Mouse (Mus musculus) neural tube, embryonic 15.5 days (tissue): ENCODE results near the gene Lama1. TPM values are rescaled to one million over a fixed set of nuclear protein-coding genes. Genes with fewer than 3 reads are reported as not detected.
A peak's percentile ranks its signal among the peaks of the same experiment; 100 is the strongest.

Experiments
- ATAC-seq: fragments of 200-750 bp; cut with Nextera tagmentation; 2 replicates; pipeline ENCODE4 v1.8.0; 2017; ENCODE audit warnings: mild to moderate bottlenecking, moderate TSS enrichment, moderate library complexity; ENCODE audit not compliant: low FRiP score
- H3K27ac ChIP-seq: fragments of 300-500 bp; sonication (generic); replicated peaks from 2 replicates; pipeline ENCODE4 v1.5.1; 2015; ENCODE audit warnings: mild to moderate bottlenecking, inconsistent platforms
- H3K27me3 ChIP-seq: fragments of 300-500 bp; sonication (generic); replicated peaks from 2 replicates; pipeline ENCODE4 v1.6.1; 2015; ENCODE audit warnings: inconsistent platforms
- H3K36me3 ChIP-seq: fragments of 300-500 bp; sonication (generic); 2 replicates; pipeline ENCODE4 v1.6.1; 2015; ENCODE audit warnings: inconsistent platforms
- H3K4me1 ChIP-seq: fragments of 300-500 bp; sonication (generic); 2 replicates; pipeline ENCODE4 v1.6.1; 2015; ENCODE audit warnings: inconsistent platforms
- H3K4me2 ChIP-seq: fragments of 300-500 bp; sonication (generic); 2 replicates; pipeline ENCODE4 v1.6.1; 2015; ENCODE audit warnings: inconsistent platforms, mild to moderate bottlenecking, moderate library complexity
- H3K4me3 ChIP-seq: fragments of 300-500 bp; sonication (generic); replicated peaks from 2 replicates; pipeline ENCODE4 v1.5.1; 2015; ENCODE audit warnings: mild to moderate bottlenecking, inconsistent platforms
- H3K9ac ChIP-seq: fragments of 300-500 bp; sonication (generic); replicated peaks from 2 replicates; pipeline ENCODE4 v1.6.1; 2015; ENCODE audit warnings: mild to moderate bottlenecking, inconsistent platforms
- H3K9me3 ChIP-seq: fragments of 300-500 bp; sonication (generic); replicated peaks from 2 replicates; pipeline ENCODE4 v1.6.1; 2016; ENCODE audit warnings: inconsistent platforms
- WGBS: fragments of 180-500 bp; shearing (Covaris S2); methylation state at CpG from one replicate; pipeline ENCODE4 v1.1.7; 2015; ENCODE audit warnings: mixed read lengths; 5-methylcytosine and 5-hydroxymethylcytosine counted together
- polyA plus RNA-seq: library from polyadenylated mRNA; unstranded; fragments of >200 nt; fragmentation: Nextera tagmentation; extraction: Ambion mirVana; gene quantifications from 2 replicates; pipeline ENCODE4 v1.2.1, GENCODE M21; 2015

Gene Lama1
- 9.2 and 10.1 TPM in 2 replicates for polyA plus RNA-seq

DNA sequence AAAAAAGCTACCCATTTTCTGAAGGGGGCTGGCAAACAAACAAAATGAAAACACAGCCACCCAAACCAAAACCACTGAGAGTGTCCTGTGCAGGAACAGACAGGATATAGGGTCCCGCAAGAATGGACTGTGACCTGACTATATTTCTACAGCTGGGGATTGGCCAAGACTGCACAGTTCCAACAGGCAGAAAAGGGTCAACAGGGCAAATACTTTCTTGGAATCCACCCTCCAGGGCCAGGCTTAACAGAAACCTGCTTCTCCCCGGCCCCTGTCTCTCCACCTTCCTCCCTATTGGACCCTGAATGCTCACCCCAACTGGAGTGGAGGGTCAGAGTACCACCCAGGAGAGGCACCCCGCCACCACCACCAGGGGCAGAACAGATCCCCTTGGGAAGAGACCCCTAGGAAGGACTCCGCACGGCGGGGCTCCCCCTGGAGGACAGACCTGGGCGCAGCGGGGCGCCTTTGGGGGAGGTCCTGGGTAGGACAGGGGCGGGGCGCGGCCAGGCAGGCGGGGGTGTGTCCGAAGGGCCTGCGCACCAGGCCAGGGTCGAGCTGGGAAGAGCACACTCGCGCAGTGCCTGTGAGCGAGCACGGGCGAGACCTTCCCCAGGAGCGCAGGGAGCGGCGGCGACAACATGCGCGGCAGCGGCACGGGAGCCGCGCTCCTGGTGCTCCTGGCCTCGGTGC, at the start of gene Lama1:
Lama1 (plus strand) TSS at position 566 of the 693 bp plus-strand sequence.
- WGBS = 2% methylated on average over 32 of the region's 32 CpGs
- Histone ChIP-seq H3K27me3 (no peaks in the 10 kb centered on the region), H3K4me1 (peaks cover 39% of the 10 kb centered on the region), H3K4me3 (peak within 1 kb of the TSS; percentile 79), H3K27ac (peak within 1 kb of the TSS; percentile 75), H3K36me3 (no peaks in the 10 kb centered on the region), H3K9ac (peak within 1 kb of the TSS; percentile 88), H3K9me3 (no peaks in the 10 kb centered on the region), H3K4me2 (peak within 1 kb of the TSS; percentile 89)
- ATAC-seq = peak; percentile 84

GRCm38 (mm10) chr17:67651506-67651905, 45.6 kb upstream of the Lama1 start:
- no peak overlapping the region for H3K27ac ChIP-seq
- ATAC-seq = no peak
- no peaks in the 10 kb centered on the region for H3K9me3 ChIP-seq
- H3K4me1 ChIP-seq = no peaks in the 10 kb centered on the region
- 14% methylated on average over 4 of the region's 4 CpGs for WGBS
- no peaks in the 10 kb centered on the region for H3K27me3 ChIP-seq
- no peak overlapping the region for H3K4me3 ChIP-seq
- no peaks in the 10 kb centered on the region for H3K36me3 ChIP-seq
- no peak overlapping the region for H3K9ac ChIP-seq
- H3K4me2 ChIP-seq = no peak overlapping the region

- Histone ChIP-seq H3K27ac (no peak overlapping the region), H3K9ac (no peak overlapping the region), H3K4me2 (no peak overlapping the region), H3K9me3 (no peaks in the 10 kb centered on the region), H3K27me3 (no peaks in the 10 kb centered on the region), H3K36me3 (no peaks in the 10 kb centered on the region), H3K4me1 (0 out of 2 replicates have a peak, but pooled peaks cover 2% of the 10 kb centered on the region), H3K4me3 (no peak overlapping the region)
- no peak for ATAC-seq
- WGBS = 73% methylated on average over 3 of the region's 3 CpGs
These were observed 32.8 kb upstream of the Lama1 start for GRCm38 (mm10) chr17:67664299-67664698.

DNA sequence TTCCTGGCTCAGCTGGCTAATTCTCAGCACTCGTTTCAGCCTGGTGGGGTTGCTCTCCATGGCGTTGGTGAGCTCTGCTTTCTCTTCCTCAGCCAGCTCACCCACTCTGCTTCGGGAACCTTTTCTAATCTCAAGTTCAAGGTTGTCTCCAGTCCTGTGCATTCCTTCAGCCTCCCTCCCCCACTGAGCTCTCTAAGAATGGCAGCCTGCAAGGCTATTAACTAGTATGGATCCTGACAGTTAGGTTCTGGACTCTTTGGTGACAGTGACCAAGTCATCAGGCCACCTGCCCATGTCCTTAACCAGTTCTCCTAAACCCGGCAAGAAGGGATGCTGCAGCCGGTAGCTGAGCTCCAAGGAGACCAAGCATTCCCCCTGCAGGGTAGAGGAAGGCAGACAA, 30.1 kb upstream of the Lama1 start:
- ATAC-seq = no peak
- no peak overlapping the region for H3K27ac ChIP-seq
- WGBS = 76% methylated on average over 5 of the region's 5 CpGs
- no peaks in the 10 kb centered on the region for H3K36me3 ChIP-seq
- no peaks in the 10 kb centered on the region for H3K27me3 ChIP-seq
- no peak overlapping the region for H3K4me2 ChIP-seq
- H3K9ac ChIP-seq = no peak overlapping the region
- 0 out of 2 replicates have a peak, but pooled peaks cover 2% of the 10 kb centered on the region for H3K4me1 ChIP-seq
- no peak overlapping the region for H3K4me3 ChIP-seq
- no peaks in the 10 kb centered on the region for H3K9me3 ChIP-seq

DNA sequence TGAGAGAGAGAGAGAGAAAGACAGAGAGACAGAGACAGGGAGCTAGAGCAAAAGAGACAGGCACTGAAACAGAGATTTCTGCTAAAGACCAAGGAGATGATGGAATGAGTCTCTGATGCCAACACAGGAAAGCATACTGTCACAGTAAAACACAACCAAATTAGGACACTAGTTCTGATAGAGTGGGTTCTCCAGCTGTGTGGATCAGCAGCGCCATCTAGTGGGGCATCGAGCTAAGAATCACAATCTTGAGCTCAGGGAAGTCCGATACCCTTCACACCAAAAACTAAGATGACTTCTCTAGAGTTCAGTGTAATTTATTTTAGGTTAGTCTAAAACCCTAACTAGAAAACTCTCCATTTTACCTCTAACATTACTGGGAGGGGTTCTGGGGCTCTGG, 29.1 kb upstream of the Lama1 start:
- Histone ChIP-seq H3K4me3 (no peak overlapping the region), H3K9ac (no peak overlapping the region), H3K4me2 (no peak overlapping the region), H3K36me3 (no peaks in the 10 kb centered on the region), H3K27me3 (no peaks in the 10 kb centered on the region), H3K9me3 (no peaks in the 10 kb centered on the region), H3K27ac (no peak overlapping the region), H3K4me1 (0 out of 2 replicates have a peak, but pooled peaks cover 2% of the 10 kb centered on the region)
- 11% methylated on average over 3 of the region's 3 CpGs for WGBS
- ATAC-seq = peak; percentile 69; the same call in 1 of the 2 replicates

- Histone ChIP-seq H3K9me3 (no peaks in the 10 kb centered on the region), H3K27ac (no peak overlapping the region), H3K4me2 (no peak overlapping the region), H3K36me3 (no peaks in the 10 kb centered on the region), H3K4me3 (no peak overlapping the region), H3K4me1 (no peaks in the 10 kb centered on the region), H3K27me3 (no peaks in the 10 kb centered on the region), H3K9ac (no peak overlapping the region)
- no peak for ATAC-seq
- WGBS = 86% methylated on average over 1 of the region's 1 CpGs
These were observed 18.5 kb upstream of the Lama1 start for GRCm38 (mm10) chr17:67678576-67678975.

DNA sequence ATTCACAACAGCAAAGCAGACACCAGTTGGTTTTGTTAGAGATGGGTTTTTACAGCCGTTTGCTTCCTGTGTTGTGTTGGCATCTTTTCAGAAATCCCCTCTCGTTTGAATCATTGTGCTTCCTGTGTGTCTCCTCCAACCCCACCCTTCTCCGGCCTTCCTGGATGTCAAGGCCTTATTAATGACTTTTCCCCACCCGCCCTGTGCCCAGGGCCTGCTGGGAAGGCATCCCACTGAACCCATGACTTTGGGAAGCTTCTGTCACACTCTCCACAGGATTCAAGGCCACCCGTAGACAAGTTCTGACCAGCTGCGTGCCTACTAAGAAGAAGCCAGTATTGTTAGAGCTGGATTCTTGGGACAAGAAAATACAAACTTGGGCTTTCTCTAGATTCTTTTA, 16.0 kb upstream of the Lama1 start:
- 56% methylated on average over 6 of the region's 6 CpGs for WGBS
- Histone ChIP-seq H3K4me2 (no peak overlapping the region), H3K4me3 (no peak overlapping the region), H3K27ac (no peak overlapping the region), H3K9me3 (no peaks in the 10 kb centered on the region), H3K4me1 (no peaks in the 10 kb centered on the region), H3K36me3 (no peaks in the 10 kb centered on the region), H3K9ac (no peak overlapping the region), H3K27me3 (no peaks in the 10 kb centered on the region)
- no peak for ATAC-seq

- no peak for ATAC-seq
- H3K9me3 ChIP-seq = no peaks in the 10 kb centered on the region
- no peaks in the 10 kb centered on the region for H3K4me1 ChIP-seq
- no peaks in the 10 kb centered on the region for H3K27me3 ChIP-seq
- no peak overlapping the region for H3K9ac ChIP-seq
- no peak overlapping the region for H3K27ac ChIP-seq
- 80% methylated on average over 14 of the region's 14 CpGs for WGBS
- no peak overlapping the region for H3K4me3 ChIP-seq
- H3K4me2 ChIP-seq = no peak overlapping the region
- no peaks in the 10 kb centered on the region for H3K36me3 ChIP-seq
These were observed 11.9 kb upstream of the Lama1 start for GRCm38 (mm10) chr17:67685022-67685743.

GRCm38 (mm10) chr17:67687505-67687904, 9.6 kb upstream of the Lama1 start:
- 33% methylated on average over 6 of the region's 6 CpGs for WGBS
- H3K36me3 ChIP-seq = no peaks in the 10 kb centered on the region
- ATAC-seq = no peak
- H3K9ac ChIP-seq = no peak overlapping the region
- H3K27me3 ChIP-seq = no peaks in the 10 kb centered on the region
- no peaks in the 10 kb centered on the region for H3K9me3 ChIP-seq
- H3K27ac ChIP-seq = no peak overlapping the region
- H3K4me1 ChIP-seq = no peaks in the 10 kb centered on the region
- H3K4me2 ChIP-seq = no peak overlapping the region
- no peak overlapping the region for H3K4me3 ChIP-seq

DNA sequence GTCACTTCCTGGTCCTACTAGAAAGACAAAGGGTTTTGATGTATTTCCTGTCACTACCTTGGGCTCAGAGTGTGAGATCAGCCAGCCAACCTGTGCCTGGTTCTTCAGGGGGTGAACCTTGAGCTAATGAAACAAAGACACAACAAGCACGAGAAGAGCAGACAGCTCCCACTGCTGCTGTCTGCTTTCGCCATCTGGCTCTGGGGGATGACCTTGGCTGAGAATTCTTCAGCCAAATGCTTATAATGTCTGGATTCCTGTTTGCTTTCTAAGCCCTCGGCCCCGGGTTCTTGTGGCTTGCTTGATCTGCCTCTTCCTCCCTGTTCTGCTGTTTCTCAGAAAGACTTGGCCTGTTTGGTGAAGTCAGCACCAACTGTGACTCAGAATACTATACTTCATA, 6.4 kb upstream of the Lama1 start:
- H3K27me3 ChIP-seq = no peaks in the 10 kb centered on the region
- H3K27ac ChIP-seq = no peak overlapping the region
- H3K4me3 ChIP-seq = no peak overlapping the region
- no peaks in the 10 kb centered on the region for H3K36me3 ChIP-seq
- no peaks in the 10 kb centered on the region for H3K9me3 ChIP-seq
- 64% methylated on average over 4 of the region's 4 CpGs for WGBS
- no peak for ATAC-seq
- H3K4me1 ChIP-seq = no peaks in the 10 kb centered on the region
- H3K9ac ChIP-seq = no peak overlapping the region
- H3K4me2 ChIP-seq = no peak overlapping the region

DNA sequence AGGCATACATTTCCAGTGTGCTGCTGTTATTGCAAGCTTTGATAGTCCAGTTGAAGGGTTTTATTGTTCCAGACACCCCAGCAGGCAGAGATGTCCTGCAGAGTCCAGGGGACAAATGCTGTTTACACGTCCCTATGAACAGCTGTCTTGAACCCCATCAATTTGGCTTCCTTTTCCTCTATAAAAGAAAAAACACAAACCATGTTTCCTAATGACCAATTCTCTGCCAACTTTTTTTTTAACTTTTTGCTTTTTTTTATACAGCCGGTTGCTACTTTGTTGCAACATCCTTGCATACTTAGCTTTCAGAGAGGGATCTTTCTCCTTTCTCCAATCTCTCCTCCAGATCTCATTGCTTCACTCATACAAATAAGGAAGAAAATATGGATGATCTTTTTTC, 4.4 kb upstream of the Lama1 start:
- Histone ChIP-seq H3K27me3 (no peaks in the 10 kb centered on the region), H3K4me2 (no peak overlapping the region), H3K4me3 (no peak overlapping the region), H3K27ac (no peak overlapping the region), H3K4me1 (peaks cover 9% of the 10 kb centered on the region), H3K9me3 (no peaks in the 10 kb centered on the region), H3K9ac (no peak overlapping the region), H3K36me3 (no peaks in the 10 kb centered on the region)
- no peak for ATAC-seq
- 53% methylated on average over 2 of the region's 2 CpGs for WGBS

- no peaks in the 10 kb centered on the region for H3K27me3 ChIP-seq
- ATAC-seq = no peak
- WGBS = 62% methylated on average over 2 of the region's 3 CpGs
These were observed 3.2 kb upstream of the Lama1 start for GRCm38 (mm10) chr17:67693861-67694260.

More at GRCm38 (mm10) chr17:67693861-67694260, 3.2 kb upstream of the Lama1 start:
- Histone ChIP-seq H3K9ac (no peak overlapping the region), H3K4me3 (no peak overlapping the region), H3K27ac (no peak overlapping the region), H3K36me3 (no peaks in the 10 kb centered on the region), H3K4me2 (no peak overlapping the region), H3K4me1 (peaks cover 19% of the 10 kb centered on the region), H3K9me3 (no peaks in the 10 kb centered on the region)
